Mouse (Mus musculus) telencephalon, adult 2 months (tissue): ENCODE results near the gene Pcbd1.
"Not testable (repeated sequence)": the region's sequence is repeated elsewhere in the genome, so short reads cannot be mapped to it uniquely, and the experiment has no call there.

Experiments used
- DNase-seq: peaks from one replicate; pipeline ENCODE4 v3.0.0-alpha.2; 2011; ENCODE audit warnings: low read depth, low spot score

The Pcbd1 gene

DNA sequence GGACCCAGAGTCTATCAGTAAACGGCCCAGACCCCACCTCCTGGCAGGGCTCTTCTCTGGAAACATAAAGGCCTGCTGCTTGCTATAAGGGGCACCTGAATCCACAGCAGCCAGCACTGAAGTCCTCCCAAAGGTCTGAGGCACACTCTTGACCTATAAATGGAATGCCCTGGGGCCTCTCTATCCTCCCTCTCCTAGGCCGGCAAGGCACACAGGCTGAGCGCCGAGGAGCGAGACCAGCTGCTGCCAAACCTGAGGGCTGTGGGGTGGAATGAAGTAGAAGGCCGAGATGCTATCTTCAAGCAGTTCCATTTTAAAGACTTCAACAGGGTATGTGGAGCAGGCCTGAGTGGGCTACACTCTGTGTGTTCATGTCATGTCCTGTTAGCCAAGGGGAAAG, 2.7 kb downstream of the Pcbd1 start:
- DNase-seq: no peak

DNA sequence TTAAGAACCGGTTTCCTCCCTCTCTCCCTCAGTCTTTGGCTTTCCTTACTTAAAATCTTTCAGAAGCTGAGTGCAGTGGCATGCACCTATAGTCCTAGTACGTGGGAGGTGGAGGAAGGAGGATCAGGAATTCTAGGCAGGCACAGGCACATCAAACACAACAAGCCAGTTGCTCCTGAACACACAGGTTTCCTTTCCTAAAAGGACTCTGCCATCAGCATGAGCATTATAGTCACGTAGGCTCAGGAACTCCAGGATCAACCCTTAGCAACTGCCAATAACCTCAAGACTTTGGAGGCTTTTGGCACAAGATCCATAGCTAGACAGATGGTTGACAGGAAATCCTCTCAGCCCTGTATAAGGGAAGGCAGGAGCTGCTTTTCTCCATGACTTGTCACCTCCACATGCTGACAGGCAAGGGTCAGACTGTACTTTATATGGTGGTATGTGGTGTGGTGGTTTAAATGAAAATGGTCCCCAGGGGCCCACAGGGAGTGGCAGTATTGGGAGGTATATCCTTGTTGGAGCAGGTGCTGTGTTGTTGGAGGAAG, 14.5 kb downstream of the Pcbd1 start:
- DNase-seq: no peak

DNA sequence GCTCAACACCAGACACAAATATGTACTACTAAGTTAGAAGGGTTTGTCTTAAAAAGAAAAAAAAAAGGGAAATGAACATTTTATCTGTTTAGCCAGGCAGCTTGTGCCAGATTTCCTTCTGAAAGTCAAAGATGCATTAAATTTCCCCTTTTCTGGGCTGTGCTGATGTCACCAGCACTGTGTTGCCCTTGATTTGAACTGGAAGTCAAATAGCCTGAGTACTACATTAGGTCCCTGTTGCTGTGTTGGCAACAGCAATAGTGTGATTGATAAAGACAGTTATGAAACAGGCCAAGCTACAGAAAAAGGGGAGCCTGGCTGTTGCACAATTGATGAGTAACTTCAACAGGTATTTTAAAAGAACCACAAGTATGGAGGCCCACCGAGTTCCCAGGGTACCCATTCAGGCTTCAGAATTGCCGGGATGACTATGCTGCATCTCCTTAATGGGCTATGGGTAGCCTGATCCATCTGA, 25.2 kb downstream of the Pcbd1 start:
- DNase-seq: no peak

DNA sequence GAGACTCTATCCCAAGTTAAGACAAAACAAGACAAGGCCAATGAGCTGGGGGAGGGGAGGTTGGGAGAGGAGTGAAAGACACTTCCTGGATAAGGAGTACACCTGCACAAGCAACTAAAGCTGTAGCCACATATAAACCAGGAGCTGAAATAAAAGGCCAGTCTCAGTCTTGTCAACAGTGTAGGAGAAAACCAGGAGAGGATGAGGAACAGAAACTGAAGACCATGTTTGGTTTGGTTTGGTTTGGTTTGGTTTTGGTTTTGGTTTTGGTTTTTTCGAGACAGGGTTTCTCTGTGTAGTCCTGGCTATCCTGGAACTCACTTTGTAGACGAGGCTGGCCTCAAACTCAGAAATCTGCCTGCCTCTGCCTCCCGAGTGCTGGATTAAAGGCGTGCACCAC, 32.6 kb downstream of the Pcbd1 start:
- not testable (repeated sequence) for DNase-seq

DNA sequence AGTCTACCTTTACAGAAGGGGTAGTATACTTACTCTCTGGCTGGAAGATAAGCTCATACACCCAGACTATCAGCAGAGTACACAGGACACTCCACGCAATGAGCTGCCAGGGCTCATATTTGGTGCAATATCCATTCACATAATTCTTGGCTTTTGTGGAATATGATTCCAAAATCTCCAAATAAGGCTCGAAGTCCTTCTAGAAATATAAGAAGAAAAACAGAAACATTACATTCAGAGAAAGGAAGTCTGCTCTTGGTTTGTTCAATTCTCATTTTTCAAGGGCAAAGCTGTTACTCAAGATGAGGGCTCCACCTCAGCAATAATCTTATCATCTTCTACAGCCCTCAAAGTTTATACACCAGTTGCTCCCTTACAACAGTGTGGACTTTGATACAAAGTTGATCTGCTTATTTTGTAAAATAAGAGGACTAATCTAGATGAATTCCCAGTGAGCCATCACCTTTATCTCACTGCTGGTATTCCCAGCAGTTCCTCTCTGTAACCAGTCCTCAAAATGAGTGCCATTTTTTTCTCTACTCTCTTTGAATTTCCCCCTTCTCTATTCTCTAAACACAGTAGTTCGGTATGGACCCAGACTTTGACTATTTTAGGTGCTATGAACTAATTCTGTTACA, 34.3 kb downstream of the Pcbd1 start:
- DNase-seq: no peak

DNA sequence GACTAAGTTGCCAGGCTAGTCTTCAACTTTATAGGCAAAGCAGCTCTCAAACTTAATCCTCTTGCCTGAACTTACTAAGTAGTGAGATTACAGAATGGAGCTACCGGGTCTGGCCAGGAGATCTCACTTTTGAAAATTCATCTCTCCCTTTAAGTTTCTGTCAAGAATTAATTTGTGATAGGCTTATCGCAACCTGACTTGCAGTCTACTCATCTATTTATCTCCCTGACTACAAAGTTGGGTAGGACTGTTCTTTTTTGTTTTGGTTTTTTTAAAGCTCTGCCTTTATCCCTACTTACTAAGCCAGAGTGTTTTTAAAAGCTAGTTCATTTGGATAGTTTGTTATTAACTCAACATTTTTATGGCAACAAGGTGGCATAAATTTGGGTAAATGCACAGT, 35.3 kb downstream of the Pcbd1 start:
- DNase-seq: no peak

DNA sequence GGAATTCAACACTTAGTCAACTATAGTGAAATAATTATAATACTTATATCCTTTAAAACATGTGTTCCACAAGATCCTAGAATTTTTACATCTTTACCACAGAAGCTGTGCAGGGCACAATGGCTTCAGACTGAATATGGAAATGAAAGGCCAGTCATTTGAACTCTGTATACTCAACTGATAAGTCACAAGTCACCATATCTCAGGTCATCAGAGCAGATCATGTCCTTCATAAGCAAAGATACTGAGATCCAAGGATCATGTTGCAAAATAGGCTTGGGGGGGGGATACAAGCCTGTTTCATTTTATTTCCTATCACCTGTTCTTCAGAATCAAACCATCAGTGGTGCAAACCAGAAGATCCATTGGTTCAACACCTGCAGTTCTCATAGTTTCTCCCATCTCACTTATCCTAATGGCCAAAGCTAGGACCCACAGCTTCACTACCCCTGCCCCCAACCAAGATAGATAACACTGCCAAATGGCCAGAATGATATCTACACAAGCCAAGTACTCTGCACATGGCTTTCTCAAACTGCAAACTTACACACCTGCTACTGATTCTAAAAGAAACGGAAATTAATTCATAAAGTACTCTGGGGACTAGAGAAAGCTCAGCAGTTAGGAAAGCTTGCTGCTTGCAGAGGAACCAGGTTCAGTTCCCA, 39.7 kb downstream of the Pcbd1 start:
- DNase-seq: no peak

DNA sequence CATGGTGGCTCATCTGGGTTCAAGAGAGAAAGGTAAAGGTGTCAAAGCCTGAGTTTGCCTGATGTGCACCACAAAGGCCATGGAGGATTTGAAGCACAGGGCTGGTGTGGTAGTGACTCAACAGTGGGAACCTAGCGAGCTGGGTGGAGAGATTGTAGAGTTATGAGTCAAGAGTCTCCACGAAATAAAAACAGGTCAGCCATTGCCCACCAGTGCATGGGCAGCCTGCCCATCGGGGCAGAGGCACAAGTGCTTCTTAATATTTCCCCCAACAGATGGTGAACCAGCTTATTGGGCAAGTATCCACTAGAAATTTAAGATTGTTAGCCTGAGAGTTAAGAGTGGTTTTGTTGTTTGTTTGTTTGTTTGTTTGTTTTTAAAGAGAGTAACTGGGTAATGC, 41.8 kb downstream of the Pcbd1 start:
- no peak for DNase-seq

DNA sequence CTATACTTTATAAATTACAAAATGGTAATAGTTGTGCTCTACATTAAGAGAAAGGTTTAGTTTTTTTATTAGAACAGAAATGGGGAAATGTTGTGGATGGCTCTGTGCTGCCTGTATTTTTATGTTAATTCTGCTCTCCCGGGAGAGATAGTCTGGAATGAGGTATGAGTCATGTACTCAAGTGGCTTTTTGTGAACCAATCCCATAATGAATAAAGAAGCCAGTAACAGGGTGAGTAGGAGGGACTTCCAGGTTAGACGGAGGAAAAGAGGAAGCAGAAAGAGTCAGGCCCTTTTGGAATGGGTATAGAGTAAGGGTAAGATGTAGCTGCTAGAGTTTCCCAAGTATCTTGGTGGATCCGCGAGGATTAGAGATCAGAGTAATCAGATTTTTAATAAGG, 44.9 kb downstream of the Pcbd1 start:
- DNase-seq: no peak

DNA sequence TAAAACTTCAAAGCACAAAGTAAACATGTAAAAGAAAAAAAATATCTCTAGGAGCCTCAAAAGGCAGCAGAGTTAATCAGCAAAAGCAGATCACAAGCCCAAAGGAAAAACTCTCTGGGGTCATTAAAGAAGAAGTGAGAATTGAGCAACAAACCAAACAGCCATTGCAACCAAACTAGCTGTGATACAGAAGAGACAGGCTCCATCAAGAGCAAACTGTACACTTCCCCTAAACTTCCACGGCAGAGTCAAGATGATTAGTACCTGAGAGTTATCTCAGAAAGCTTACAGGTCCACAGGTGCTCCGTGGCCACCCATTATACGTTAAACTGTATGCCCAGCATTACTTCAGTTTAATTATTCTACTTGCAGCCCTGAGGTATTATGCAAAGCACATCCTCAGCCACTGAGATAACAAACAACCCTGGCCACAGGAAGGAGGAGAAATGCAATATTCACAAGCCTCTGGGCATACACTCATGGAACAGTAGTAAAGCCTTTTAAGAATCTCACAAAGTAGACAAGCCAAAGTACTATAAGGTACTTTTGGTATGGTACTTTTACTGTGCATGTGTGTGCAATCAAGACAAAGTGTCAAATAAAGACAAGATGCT, 46.2 kb downstream of the Pcbd1 start:
- no peak for DNase-seq

DNA sequence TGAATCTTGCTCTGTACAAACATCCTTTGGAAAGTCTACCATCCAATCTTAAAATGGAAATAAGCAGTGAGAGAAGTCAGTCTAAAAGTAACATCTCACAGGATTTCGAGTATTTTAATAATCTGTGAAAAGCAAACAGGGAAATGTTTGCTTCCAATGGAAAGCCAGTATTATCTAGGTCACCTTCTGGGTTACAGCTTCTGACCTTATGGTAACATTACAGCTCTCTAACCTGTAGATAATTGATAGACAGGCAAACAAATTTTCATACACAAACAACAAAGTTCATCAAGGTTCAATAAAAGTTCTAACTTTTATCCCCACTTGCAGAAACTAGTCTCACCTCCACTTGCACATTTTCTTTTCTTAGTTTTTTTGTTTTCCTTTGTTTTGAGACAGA, 48.4 kb downstream of the Pcbd1 start:
- DNase-seq: no peak

DNA sequence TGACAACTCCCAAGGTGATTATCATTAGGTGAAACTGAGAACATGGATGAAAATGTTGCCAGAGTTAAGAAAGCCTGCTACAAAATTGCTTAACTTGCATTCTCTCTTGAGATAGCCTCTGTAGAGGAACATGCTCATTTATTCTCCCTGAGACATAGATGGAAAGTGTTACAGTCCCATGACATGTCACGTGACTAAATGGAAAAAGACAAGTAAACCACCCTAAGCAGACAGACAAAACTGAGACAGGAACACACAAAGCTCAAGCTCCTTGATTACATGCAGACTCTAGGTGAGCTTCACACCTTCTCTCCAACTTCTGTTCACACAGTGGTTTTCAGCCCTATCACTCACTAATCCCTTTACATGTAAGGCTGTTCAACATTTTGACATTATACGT, 54.2 kb downstream of the Pcbd1 start:
- no peak for DNase-seq
